Mouse (Mus musculus): ENCODE data around the gene Btbd11.

- no peak for TF ChIP-seq CHD1 (IDR thresholded peaks at IDR 0.05; ENCODE audit: low read depth, low read length)
- no peak for TF ChIP-seq POLR2A (IDR thresholded peaks at IDR 0.05; ENCODE audit: low read depth, low read length)
- no peak for TF ChIP-seq TBP (conservative IDR thresholded peaks at IDR 0.05; ENCODE audit: low read depth, low read length)
- no peak for TF ChIP-seq CTCF (conservative IDR thresholded peaks at IDR 0.05 in 1 of 2, IDR thresholded peaks at IDR 0.05 in 1 of 2; ENCODE audit: low read depth in 2 of 2, low read length in 2 of 2)
- no peak for TF ChIP-seq RCOR1 (conservative IDR thresholded peaks at IDR 0.05; ENCODE audit: low read depth, low read length)
- no peak for TF ChIP-seq ZC3H11A (IDR thresholded peaks at IDR 0.05; ENCODE audit: low read depth, low read length)
- no peak for TF ChIP-seq TCF12 (IDR thresholded peaks at IDR 0.05; ENCODE audit: low read depth, low read length)
- TF ChIP-seq MAX (IDR thresholded peaks at IDR 0.05; ENCODE audit: low read length) = no peak
- no peak for TF ChIP-seq BHLHE40 (IDR thresholded peaks at IDR 0.05; ENCODE audit: low read depth, low read length)
Measured at GRCm38 (mm10) chr10:85540311-85541093, 153.9 kb downstream of the Btbd11 start.

Measured in CH12.LX (cell line).